Mouse (Mus musculus) lung, adult 2 months (tissue): ENCODE results near the gene Exoc7.
"Not testable (repeated sequence)": the region's sequence is repeated elsewhere in the genome, so short reads cannot be mapped to it uniquely, and the experiment has no call there.

ENCODE experiments used
- CTCF ChIP-seq: fragments of 200-500 bp; IDR thresholded peaks from 2 replicates; pipeline ENCODE4 v1.5.1; 2011; ENCODE audit warnings: mild to moderate bottlenecking, low read length, control low read depth; ENCODE audit not compliant: insufficient read depth
- POLR2A ChIP-seq: fragments of 200-500 bp; IDR thresholded peaks from 2 replicates; pipeline ENCODE4 v1.6.1; 2011; ENCODE audit warnings: low read depth, mild to moderate bottlenecking, control low read depth, low read length, borderline replicate concordance; ENCODE audit errors: extremely low read depth

DNA sequence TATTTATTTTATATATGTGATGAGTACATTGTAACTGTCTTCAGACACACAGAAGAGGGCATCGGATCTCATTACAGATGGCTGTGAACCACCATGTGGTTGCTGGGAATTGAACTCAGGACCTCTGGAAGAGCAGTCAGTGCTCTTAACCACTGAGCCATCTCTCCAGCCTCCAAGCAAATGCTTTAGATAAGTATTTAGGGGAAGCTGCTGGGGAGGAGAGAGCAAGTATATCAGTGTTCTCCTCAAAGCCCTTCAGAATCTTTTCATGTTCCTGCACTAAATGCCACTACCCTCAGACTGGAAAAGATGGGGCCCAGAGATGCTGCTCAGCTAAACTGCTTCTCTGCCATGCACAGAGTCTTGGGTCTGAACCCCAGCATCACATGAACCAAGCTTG, 29.8 kb downstream of the Exoc7 start:
- not testable (repeated sequence) for TF ChIP-seq CTCF, POLR2A
